Mouse (Mus musculus) heart, adult 11 months (tissue): ENCODE measurements around the gene C5ar1.

Experiments used
- DNase-seq: peaks from one replicate; pipeline ENCODE4 v3.0.0; 2022

Gene C5ar1

GRCm38 (mm10) chr7:16213196-16213595 is 46.1 kb downstream of the C5ar1 start:
- no peak for DNase-seq

GRCm38 (mm10) chr7:16210862-16211365 is 48.4 kb downstream of the C5ar1 start:
- DNase-seq: no peak

GRCm38 (mm10) chr7:16208781-16209665 is 50.3 kb downstream of the C5ar1 start:
- DNase-seq: no peak

- peak; percentile 98 for DNase-seq
These were observed 51.8 kb downstream of the C5ar1 start for GRCm38 (mm10) chr7:16207496-16207895.

- DNase-seq: peak; percentile 93
These were observed 52.3 kb downstream of the C5ar1 start for GRCm38 (mm10) chr7:16207076-16207475.

- no peak for DNase-seq
These were observed 54.5 kb downstream of the C5ar1 start for GRCm38 (mm10) chr7:16204791-16205190.

DNA sequence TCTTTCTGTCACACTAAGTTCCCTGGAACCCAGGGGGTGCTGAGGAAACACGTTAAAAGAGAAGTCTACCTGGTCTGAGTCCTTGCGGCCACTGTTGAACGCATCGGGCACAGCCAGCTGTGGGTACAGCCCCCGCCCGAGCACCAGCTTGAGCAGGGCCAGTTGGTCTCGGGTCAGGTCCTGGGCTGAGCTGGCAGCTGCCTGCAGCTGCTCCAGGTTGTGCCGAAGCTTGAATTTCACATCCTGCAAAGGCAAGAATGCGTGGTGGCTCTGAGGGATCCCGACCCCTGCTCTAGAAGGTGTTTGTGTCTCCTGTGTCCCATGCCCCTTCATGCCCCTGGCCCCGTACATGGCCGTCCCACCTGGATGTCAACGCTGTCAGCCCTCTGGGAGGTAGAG is 55.8 kb downstream of the C5ar1 start:
- DNase-seq: peak; percentile 87

- peak; percentile 90 for DNase-seq
These were observed 56.4 kb downstream of the C5ar1 start for GRCm38 (mm10) chr7:16202756-16203504.

DNA sequence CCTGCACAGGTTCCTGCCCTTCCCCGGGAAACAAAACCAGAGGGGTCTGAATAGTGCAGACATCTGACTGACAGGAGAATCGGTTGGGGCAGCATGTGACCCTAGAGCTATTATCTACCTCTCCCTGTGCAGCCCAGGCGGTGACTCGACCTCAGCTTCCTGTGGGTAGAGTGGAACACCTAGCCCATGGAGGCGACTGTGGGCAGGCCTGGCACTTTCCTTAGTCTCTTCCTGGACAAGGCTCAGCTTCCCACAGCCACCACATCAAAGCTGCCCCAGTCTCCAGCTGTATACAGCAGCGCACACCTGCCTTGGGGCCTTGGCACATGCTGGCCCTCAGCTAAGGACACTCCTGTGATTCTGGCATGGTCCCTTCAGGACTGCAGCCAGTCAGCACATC is 58.2 kb downstream of the C5ar1 start:
- DNase-seq: no peak

DNA sequence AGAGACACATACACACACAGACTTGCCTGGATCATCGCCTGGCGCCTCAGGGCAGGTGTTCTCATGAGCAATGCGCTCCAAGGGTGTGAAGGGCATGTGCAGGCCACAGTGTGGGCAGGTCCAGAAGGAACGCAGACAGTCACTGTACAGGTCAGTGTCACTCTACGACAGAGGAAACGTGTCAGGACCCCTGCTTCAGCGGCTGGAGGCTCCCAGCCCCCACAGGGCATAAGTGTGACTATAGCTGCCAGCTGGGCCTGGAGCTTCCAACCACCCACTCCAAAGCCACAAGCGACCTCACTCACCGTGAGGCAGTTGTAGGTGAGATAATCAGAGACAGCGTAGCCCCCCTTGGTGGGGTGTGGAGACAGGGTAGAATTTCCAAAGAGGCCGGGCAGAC is 60.8 kb downstream of the C5ar1 start:
- no peak for DNase-seq

DNA sequence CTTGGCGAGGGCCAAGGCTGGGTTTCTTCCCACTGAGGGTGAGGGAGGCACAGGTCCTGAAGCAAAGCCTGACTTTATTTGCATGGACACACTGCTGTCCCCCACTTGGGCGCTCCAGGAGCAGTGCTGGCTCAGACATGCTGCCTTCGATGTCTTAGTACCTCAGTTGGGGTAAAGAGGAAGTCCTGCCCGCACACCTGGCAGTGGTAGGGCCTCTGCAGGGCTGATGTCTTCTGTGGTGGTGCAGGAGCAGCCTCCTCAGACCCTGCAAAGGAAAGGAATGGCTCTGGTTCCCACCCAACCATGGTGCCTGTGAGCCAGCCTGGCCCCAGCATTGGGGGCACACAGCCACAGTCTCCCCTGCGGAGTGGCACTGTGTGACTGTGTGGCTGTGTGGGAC is 62.2 kb downstream of the C5ar1 start:
- no peak for DNase-seq
